Mouse (Mus musculus) MEL (cell line): Measurements from ENCODE around the gene Gm49336. TPM values are rescaled to one million over a fixed set of nuclear protein-coding genes. Genes with fewer than 3 reads are reported as not detected.

Experiments
- DNase-seq: peaks from one replicate; pipeline ENCODE4 v3.0.0; 2011; ENCODE audit warnings: low read depth, low spot score
- H3K27ac ChIP-seq: 2 replicates; pipeline ENCODE4 v1.5.1; 2012; ENCODE audit warnings: low read depth, mild to moderate bottlenecking, control low read depth, low read length, moderate library complexity; ENCODE audit not compliant: control insufficient read depth
- H3K27me3 ChIP-seq, 2 experiments: fragments of 150-350 bp in 1 of 2; sonication (generic) in 1 of 2; 2 replicates each; pipeline ENCODE4 v1.6.1; 2012; ENCODE audit warnings: low read length in 2 of 2, mild to moderate bottlenecking in 2 of 2, improper control_type of control experiment in 1 of 2, moderate library complexity in 1 of 2; ENCODE audit not compliant: insufficient read depth in 2 of 2, control insufficient read depth in 1 of 2
- H3K36me3 ChIP-seq, 2 experiments: 2 replicates each; pipeline ENCODE4 v1.6.1; 2012 to 2014; ENCODE audit warnings: low read length in 2 of 2, improper control_type of control experiment in 1 of 2, inconsistent platforms in 1 of 2, mild to moderate bottlenecking in 1 of 2; ENCODE audit not compliant: insufficient read depth in 2 of 2, control insufficient read depth in 1 of 2
- H3K4me1 ChIP-seq, 2 experiments: fragments of 150-350 bp in 1 of 2; sonication (generic) in 1 of 2; 2 replicates each; pipeline ENCODE4 v1.6.1; 2012; ENCODE audit warnings: low read length in 2 of 2, improper control_type of control experiment in 1 of 2, mild to moderate bottlenecking in 1 of 2; ENCODE audit not compliant: insufficient read depth in 2 of 2, control insufficient read depth in 1 of 2
- H3K4me3 ChIP-seq, 2 experiments: fragments of 150-350 bp in 1 of 2; sonication (generic) in 1 of 2; 2 replicates each; pipeline ENCODE4 v1.5.1; 2012; ENCODE audit warnings: low read depth in 2 of 2, low read length in 2 of 2, mild to moderate bottlenecking in 2 of 2, moderate library complexity in 2 of 2, control low read depth in 1 of 2, improper control_type of control experiment in 1 of 2; ENCODE audit not compliant: control insufficient read depth in 1 of 2, insufficient read depth in 1 of 2
- H3K79me2 ChIP-seq: 2 replicates; pipeline ENCODE4 v1.6.1; 2012; ENCODE audit warnings: mild to moderate bottlenecking, low read length, moderate library complexity; ENCODE audit not compliant: control insufficient read depth, poor library complexity, insufficient read depth
- H3K9ac ChIP-seq: 2 replicates; pipeline ENCODE4 v1.6.1; 2012; ENCODE audit warnings: low read depth, mild to moderate bottlenecking, control low read depth, low read length, moderate library complexity; ENCODE audit not compliant: control insufficient read depth, poor library complexity, severe bottlenecking
- H3K9me3 ChIP-seq: fragments of 150-350 bp; sonication (generic); replicated peaks from 2 replicates; pipeline ENCODE4 v1.6.1; 2012; ENCODE audit warnings: mild to moderate bottlenecking, low read length, improper control_type of control experiment, moderate library complexity; ENCODE audit not compliant: insufficient read depth
- CHD2 ChIP-seq: IDR thresholded peaks from 2 replicates; pipeline ENCODE4 v1.6.1; 2011; ENCODE audit warnings: low read length, improper control_type of control experiment
- CTCF ChIP-seq, 3 experiments: IDR thresholded peaks in 2 of 3; conservative IDR thresholded peaks in 1 of 3; 2 replicates each; pipeline ENCODE4 v1.5.1; 2011 to 2012; ENCODE audit warnings: low read length in 3 of 3, low read depth in 2 of 3, mild to moderate bottlenecking in 2 of 3, improper control_type of control experiment in 1 of 3, inconsistent platforms in 1 of 3, mixed read lengths in 1 of 3, moderate library complexity in 1 of 3; ENCODE audit not compliant: control insufficient read depth in 1 of 3, insufficient read depth in 1 of 3, poor library complexity in 1 of 3, severe bottlenecking in 1 of 3
- EP300 ChIP-seq, 2 experiments: IDR thresholded peaks; 2 replicates each; pipeline ENCODE4 v1.6.1; 2011; ENCODE audit warnings: improper control_type of control experiment in 2 of 2, low read length in 2 of 2, low read depth in 1 of 2, mild to moderate bottlenecking in 1 of 2
- ETS1 ChIP-seq: IDR thresholded peaks from 2 replicates; pipeline ENCODE4 v1.6.1; 2012; ENCODE audit warnings: low read depth, mild to moderate bottlenecking, inconsistent platforms, low read length, improper control_type of control experiment, moderate library complexity
- GABPA ChIP-seq: IDR thresholded peaks from 2 replicates; pipeline ENCODE4 v1.6.1; 2012; ENCODE audit warnings: low read depth, mild to moderate bottlenecking, inconsistent platforms, low read length, improper control_type of control experiment, moderate library complexity
- GATA1 ChIP-seq: IDR thresholded peaks from 2 replicates; pipeline ENCODE4 v1.6.1; 2011; ENCODE audit warnings: low read depth, low read length, improper control_type of control experiment
- HCFC1 ChIP-seq: IDR thresholded peaks from 2 replicates; pipeline ENCODE4 v1.6.1; 2012; ENCODE audit warnings: low read depth, mild to moderate bottlenecking, inconsistent platforms, low read length, improper control_type of control experiment, moderate library complexity
- MAFK ChIP-seq: IDR thresholded peaks from 2 replicates; pipeline ENCODE4 v1.6.1; 2011; ENCODE audit warnings: low read depth, mild to moderate bottlenecking, low read length, improper control_type of control experiment, borderline replicate concordance
- MAX ChIP-seq: IDR thresholded peaks from 2 replicates; pipeline ENCODE4 v1.6.1; 2011; ENCODE audit warnings: low read length, improper control_type of control experiment
- MAZ ChIP-seq: IDR thresholded peaks from 2 replicates; pipeline ENCODE4 v1.6.1; 2012; ENCODE audit warnings: low read depth, mild to moderate bottlenecking, inconsistent platforms, low read length, improper control_type of control experiment
- MYB ChIP-seq: IDR thresholded peaks from 2 replicates; pipeline ENCODE4 v1.6.1; 2011; ENCODE audit warnings: mild to moderate bottlenecking, low read depth, low read length, improper control_type of control experiment
- RAD21 ChIP-seq: IDR thresholded peaks from 2 replicates; pipeline ENCODE4 v1.6.1; 2011; ENCODE audit warnings: mild to moderate bottlenecking, low read depth, low read length, improper control_type of control experiment
- RCOR1 ChIP-seq: IDR thresholded peaks from 2 replicates; pipeline ENCODE4 v1.6.1; 2012; ENCODE audit warnings: low read depth, mild to moderate bottlenecking, inconsistent platforms, low read length, improper control_type of control experiment
- SIN3A ChIP-seq: IDR thresholded peaks from 2 replicates; pipeline ENCODE4 v1.6.1; 2012; ENCODE audit warnings: low read length, improper control_type of control experiment, inconsistent platforms
- TAL1 ChIP-seq: IDR thresholded peaks from 2 replicates; pipeline ENCODE4 v1.6.1; 2012; ENCODE audit warnings: mild to moderate bottlenecking, inconsistent platforms, low read length, moderate library complexity, mixed read lengths
- TCF12 ChIP-seq: IDR thresholded peaks from 2 replicates; pipeline ENCODE4 v1.6.1; 2014; ENCODE audit warnings: low read depth, mild to moderate bottlenecking, inconsistent platforms, low read length, improper control_type of control experiment, moderate library complexity
- USF2 ChIP-seq, 2 experiments: IDR thresholded peaks; 2 replicates each; pipeline ENCODE4 v1.6.1; 2011 to 2012; ENCODE audit warnings: improper control_type of control experiment in 2 of 2, low read length in 2 of 2, borderline replicate concordance in 1 of 2, inconsistent platforms in 1 of 2, low read depth in 1 of 2, mild to moderate bottlenecking in 1 of 2; ENCODE audit not compliant: insufficient read depth in 1 of 2
- polyA plus RNA-seq, 2 experiments: library from polyadenylated mRNA; stranded (reverse) in 1 of 2; unstranded in 1 of 2; fragments of >175 nt in 1 of 2; fragments of >200 nt in 1 of 2; gene quantifications; 2 replicates each; pipeline versions ENCODE4 v1.2.1 to v1.2.4; 2012; ENCODE audit warnings: low replicate concordance in 2 of 2, low read depth in 1 of 2; ENCODE audit not compliant: insufficient read length in 2 of 2, insufficient read depth in 1 of 2, missing spikeins in 1 of 2
- total RNA-seq: library from RNA; depleted of rRNA; stranded (reverse); fragments of 300-350 nt; gene quantifications from 2 replicates; pipeline ENCODE4 v1.2.3, GENCODE M21; 2012

The Gm49336 gene
- total and polyA plus RNA-seq, 3 experiments, result 37.1 to 87.9 (median 59.9) TPM

DNA sequence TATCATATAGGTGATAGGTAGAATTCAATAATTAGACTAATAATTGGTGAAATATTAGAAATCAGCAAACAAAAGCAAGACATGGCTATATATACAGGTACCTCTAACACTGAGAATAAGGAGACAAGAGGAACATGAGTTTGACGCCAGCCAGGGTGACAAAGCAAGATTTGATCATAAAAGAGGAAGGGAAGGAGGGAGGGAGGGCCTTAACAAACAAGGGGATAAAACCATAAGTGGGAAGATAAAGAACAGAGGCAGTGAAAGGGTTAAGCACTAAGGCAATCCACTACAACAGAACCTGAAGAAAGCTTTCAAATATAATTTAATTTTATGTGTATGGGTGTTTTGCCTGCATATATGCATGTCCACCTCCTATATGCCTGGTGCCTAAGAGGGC, 56.7 kb downstream of the Gm49336 start:
- no peaks in the 10 kb centered on the region for H3K79me2 ChIP-seq
- no peaks in the 10 kb centered on the region for H3K9me3 ChIP-seq
- TF ChIP-seq EP300 (IDR thresholded peaks at IDR 0.05; ENCODE audit: low read depth in 1 of 2, low read length in 2 of 2) (peak; percentile 77 to 86), GATA1 (peak; percentile 88), RCOR1 (0 out of 2 replicates have a peak, but pooled peaks have one; percentile 23), MAZ (peak; percentile 77), USF2 (IDR thresholded peaks at IDR 0.05; ENCODE audit: borderline replicate concordance in 1 of 2, insufficient read depth in 1 of 2, low read depth in 1 of 2, low read length in 2 of 2) (no peak), MAFK (peak; percentile 58; the same call in 1 of the 2 replicates), TCF12 (0 out of 2 replicates have a peak, but pooled peaks have one; percentile 14), GABPA (no peak; the same call in 1 of the 2 replicates), SIN3A (0 out of 2 replicates have a peak, but pooled peaks have one; percentile 33), HCFC1 (peak; percentile 23; the same call in 1 of the 2 replicates), ETS1 (peak; percentile 70), MAX (no peak)
- H3K36me3 ChIP-seq, result peaks cover 0 to 15% of the 10 kb centered on the region in 2 experiments; a peak in 2 of 4 replicates
- H3K4me3 ChIP-seq, result no peak overlapping the region
- H3K9ac ChIP-seq, result no peak overlapping the region
- H3K4me1 ChIP-seq, result peaks cover 9 to 18% of the 10 kb centered on the region in 2 experiments
- peak overlapping the region; percentile 9; the same call in 1 of the 2 replicates for H3K27ac ChIP-seq
- peak; percentile 91 for DNase-seq
- H3K27me3 ChIP-seq, result no peaks in the 10 kb centered on the region

DNA sequence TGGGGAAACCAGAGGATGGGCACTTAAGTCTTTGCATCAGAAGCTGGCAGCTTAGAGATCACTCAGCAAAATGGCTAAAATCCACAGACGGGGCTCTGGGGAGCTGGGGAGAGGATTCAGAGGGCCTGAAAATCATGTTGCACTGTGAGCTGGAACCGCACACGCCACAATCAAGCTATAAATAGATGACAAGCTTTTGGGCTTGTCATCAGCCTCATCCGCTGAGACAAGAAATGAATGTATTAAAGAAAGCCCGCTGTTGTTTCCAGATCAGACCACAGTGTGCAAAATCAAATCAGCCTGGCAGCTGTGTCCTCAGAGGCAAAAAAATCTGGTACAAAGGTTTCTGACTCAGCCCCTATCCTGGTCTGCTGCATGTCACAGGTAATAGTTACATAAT, 61.5 kb downstream of the Gm49336 start:
- DNase-seq, result no peak
- TF ChIP-seq CTCF (IDR thresholded peaks at IDR 0.05 in 2 of 3, conservative IDR thresholded peaks at IDR 0.05 in 1 of 3; ENCODE audit: control insufficient read depth in 1 of 3, insufficient read depth in 1 of 3, low read depth in 2 of 3, low read length in 3 of 3, poor library complexity in 1 of 3, severe bottlenecking in 1 of 3) (no peak), USF2 (IDR thresholded peaks at IDR 0.05; ENCODE audit: borderline replicate concordance in 1 of 2, insufficient read depth in 1 of 2, low read depth in 1 of 2, low read length in 2 of 2) (no peak), RAD21 (no peak), TAL1 (no peak), MYB (no peak), GABPA (no peak), CHD2 (no peak), GATA1 (no peak), MAFK (no peak)
- H3K36me3 ChIP-seq, result peaks cover 0 to 10% of the 10 kb centered on the region in 2 experiments; a peak in 2 of 4 replicates

More for the DNA sequence above, 61.5 kb downstream of the Gm49336 start:
- peaks cover 5 to 8% of the 10 kb centered on the region in 2 experiments; a peak in 3 of 4 replicates for H3K4me1 ChIP-seq
- H3K9me3 ChIP-seq, result no peaks in the 10 kb centered on the region
- no peaks in the 10 kb centered on the region for H3K27me3 ChIP-seq
- H3K27ac ChIP-seq, result no peak overlapping the region
- H3K9ac ChIP-seq, result no peak overlapping the region
- H3K4me3 ChIP-seq, result no peak overlapping the region
- H3K79me2 ChIP-seq, result no peaks in the 10 kb centered on the region
